Mouse (Mus musculus) hindlimb bud, embryonic 11.5 days (tissue): ENCODE data around the gene Asic4.

Experiments used
- DNase-seq: peaks from one replicate; pipeline ENCODE4 v3.0.0-alpha.2; 2012; ENCODE audit warnings: low read depth, low spot score; ENCODE audit errors: extremely low spot score

The Asic4 gene

GRCm38 (mm10) chr1:75450314-75451005 is at the start of gene Asic4:
TSS of gene Asic4 (plus strand) at chr1:75450436.
- no peak for DNase-seq

- DNase-seq: no peak
These were observed 49.6 kb upstream of the Asic4 start for GRCm38 (mm10) chr1:75400493-75401115.

GRCm38 (mm10) chr1:75405547-75405946 is 44.7 kb upstream of the Asic4 start:
- DNase-seq: no peak

- no peak for DNase-seq
These were observed 44.1 kb upstream of the Asic4 start for GRCm38 (mm10) chr1:75406173-75406572.

- DNase-seq: no peak
These were observed 43.2 kb upstream of the Asic4 start for GRCm38 (mm10) chr1:75407056-75407455.

- no peak for DNase-seq
These were observed 42.0 kb upstream of the Asic4 start for GRCm38 (mm10) chr1:75408210-75408609.

GRCm38 (mm10) chr1:75409950-75410349 is 40.3 kb upstream of the Asic4 start:
- no peak for DNase-seq

GRCm38 (mm10) chr1:75412196-75412595 is 38.0 kb upstream of the Asic4 start:
- no peak for DNase-seq

- DNase-seq: no peak
These were observed 36.5 kb upstream of the Asic4 start for GRCm38 (mm10) chr1:75413749-75414148.

- DNase-seq: no peak
These were observed 28.4 kb upstream of the Asic4 start for GRCm38 (mm10) chr1:75421794-75422193.

- DNase-seq: no peak
These were observed 27.9 kb upstream of the Asic4 start for GRCm38 (mm10) chr1:75422216-75422822.

GRCm38 (mm10) chr1:75422823-75423471 is 27.3 kb upstream of the Asic4 start:
- DNase-seq: no peak

GRCm38 (mm10) chr1:75423780-75424390 is 26.4 kb upstream of the Asic4 start:
- no peak for DNase-seq

GRCm38 (mm10) chr1:75425796-75426471 is 24.3 kb upstream of the Asic4 start:
- no peak for DNase-seq

GRCm38 (mm10) chr1:75435475-75436328 is 14.5 kb upstream of the Asic4 start, which contains the start of gene Gmppa:
TSS of gene Gmppa (plus strand) at chr1:75435930.
- peak; percentile 82 for DNase-seq

- no peak for DNase-seq
These were observed 11.5 kb upstream of the Asic4 start for GRCm38 (mm10) chr1:75438782-75439181.

GRCm38 (mm10) chr1:75440661-75441060 is 9.6 kb upstream of the Asic4 start:
- no peak for DNase-seq

GRCm38 (mm10) chr1:75441471-75441996 is 8.7 kb upstream of the Asic4 start:
- no peak for DNase-seq

GRCm38 (mm10) chr1:75442171-75442570 is 8.1 kb upstream of the Asic4 start:
- DNase-seq: no peak

GRCm38 (mm10) chr1:75442811-75443210 is 7.4 kb upstream of the Asic4 start:
- no peak for DNase-seq
